Mouse (Mus musculus) liver, postnatal 0 days (tissue): Measurements from ENCODE around the gene Zbed3. TPM values are rescaled to one million over a fixed set of nuclear protein-coding genes. Genes with fewer than 3 reads are reported as not detected.
"Not testable (repeated sequence)": the region's sequence is repeated elsewhere in the genome, so short reads cannot be mapped to it uniquely, and the experiment has no call there.

Source experiments
- ATAC-seq: fragments of 200-750 bp; cut with Nextera tagmentation; 2 replicates; pipeline ENCODE4 v1.8.0; 2017; ENCODE audit warnings: mild to moderate bottlenecking, moderate library complexity
- DNase-seq: peaks from one replicate; pipeline ENCODE4 v3.0.0-alpha.2; 2016
- H3K27ac ChIP-seq: fragments of 300-500 bp; sonication (generic); 2 replicates; pipeline ENCODE4 v1.5.1; 2014; ENCODE audit warnings: antibody characterized with exemption, moderate library complexity, mild to moderate bottlenecking, low read depth
- H3K27me3 ChIP-seq: fragments of 300-500 bp; sonication (generic); 2 replicates; pipeline ENCODE4 v1.6.1; 2014; ENCODE audit warnings: low read length, control low read depth, mixed read lengths; ENCODE audit not compliant: insufficient read depth
- H3K36me3 ChIP-seq: fragments of 300-500 bp; sonication (generic); replicated peaks from 2 replicates; pipeline ENCODE4 v1.6.1; 2014; ENCODE audit warnings: mild to moderate bottlenecking, control low read depth, low read length, moderate library complexity, mixed read lengths; ENCODE audit not compliant: insufficient read depth
- H3K4me1 ChIP-seq: fragments of 300-500 bp; sonication (generic); 2 replicates; pipeline ENCODE4 v1.6.1; 2014; ENCODE audit warnings: antibody characterized with exemption, mild to moderate bottlenecking, control low read depth; ENCODE audit not compliant: insufficient read depth
- H3K4me2 ChIP-seq: fragments of 300-500 bp; sonication (generic); 2 replicates; pipeline ENCODE4 v1.6.1; 2014; ENCODE audit warnings: low read depth, mild to moderate bottlenecking, low read length, moderate library complexity, mixed read lengths
- H3K4me3 ChIP-seq: fragments of 300-500 bp; sonication (generic); 2 replicates; pipeline ENCODE4 v1.5.1; 2014; ENCODE audit warnings: low read depth, low read length
- H3K9ac ChIP-seq: fragments of 300-500 bp; sonication (generic); replicated peaks from 2 replicates; pipeline ENCODE4 v1.6.1; 2014; ENCODE audit warnings: mild to moderate bottlenecking, moderate library complexity
- H3K9me3 ChIP-seq: fragments of 300-500 bp; sonication (generic); 2 replicates; pipeline ENCODE4 v1.6.1; 2016; ENCODE audit warnings: mild to moderate bottlenecking, control low read depth, low read length, mixed read lengths
- CTCF ChIP-seq: sonication (generic); IDR thresholded peaks from 2 replicates; pipeline ENCODE4 v1.5.1; 2016; ENCODE audit warnings: antibody characterized with exemption, low read depth
- EP300 ChIP-seq: IDR thresholded peaks from 2 replicates; pipeline ENCODE4 v1.6.1; 2016; ENCODE audit warnings: antibody characterized with exemption, low read depth, mild to moderate bottlenecking
- WGBS: fragments of 180-500 bp; shearing (Covaris S2); extraction: QIAGEN DNeasy Blood & Tissue Kit; methylation state at CpG from one replicate; pipeline ENCODE4 v1.1.7; 2014; ENCODE audit not compliant: insufficient replicate concordance; 5-methylcytosine and 5-hydroxymethylcytosine counted together
- polyA plus RNA-seq: library from polyadenylated mRNA; unstranded; fragments of >200 nt; fragmentation: Nextera tagmentation; extraction: Ambion mirVana; gene quantifications from 2 replicates; pipeline ENCODE4 v1.2.1, GENCODE M21; 2015

The Zbed3 gene
- polyA plus RNA-seq, 1 experiment from 2014 or later = 5.7 TPM

GRCm38 (mm10) chr13:95374701-95375553, 51.5 kb downstream of the Zbed3 start, which contains the start of gene Aggf1:
Gene Aggf1, minus strand, starts transcription at chr13:95375352.
- peak within 1 kb of the TSS; percentile 92 for H3K9ac ChIP-seq
- under 1% methylated on average over 75 of the region's 86 CpGs for WGBS
- H3K27ac ChIP-seq = peak within 1 kb of the TSS; percentile 93
- peak; percentile 92 for DNase-seq
- H3K4me3 ChIP-seq = peak within 1 kb of the TSS; percentile 89
- peaks cover 12% of the 10 kb centered on the region for H3K36me3 ChIP-seq
- peaks cover 15% of the 10 kb centered on the region for H3K4me1 ChIP-seq
- H3K27me3 ChIP-seq = no peaks in the 10 kb centered on the region
- H3K9me3 ChIP-seq = no peaks in the 10 kb centered on the region
- ATAC-seq = peak; percentile 95
- H3K4me2 ChIP-seq = peak within 1 kb of the TSS; percentile 88
- TF ChIP-seq CTCF = no peak
- peak; percentile 67; the same call in 1 of the 2 replicates for TF ChIP-seq EP300

- H3K27ac ChIP-seq = peak overlapping the region; percentile 93
- WGBS = 24% methylated on average over 6 of the region's 6 CpGs
- H3K27me3 ChIP-seq = no peaks in the 10 kb centered on the region
- peaks cover 15% of the 10 kb centered on the region for H3K4me1 ChIP-seq
- TF ChIP-seq CTCF (no peak), EP300 (no peak)
- H3K9me3 ChIP-seq = no peaks in the 10 kb centered on the region
- ATAC-seq (no peak), DNase-seq (no peak)
- H3K9ac ChIP-seq = peak overlapping the region; percentile 92
- H3K36me3 ChIP-seq = peaks cover 6% of the 10 kb centered on the region
- peak overlapping the region; percentile 89 for H3K4me3 ChIP-seq
- peak overlapping the region; percentile 88 for H3K4me2 ChIP-seq
These were observed 52.1 kb downstream of the Zbed3 start for GRCm38 (mm10) chr13:95375554-95375914.

GRCm38 (mm10) chr13:95376689-95377289, 53.4 kb downstream of the Zbed3 start:
- peaks cover 15% of the 10 kb centered on the region for H3K4me1 ChIP-seq
- H3K9me3 ChIP-seq, ATAC-seq, H3K4me3 ChIP-seq, DNase-seq, H3K9ac ChIP-seq, H3K4me2 ChIP-seq, H3K27ac ChIP-seq, H3K36me3 ChIP-seq, H3K27me3 ChIP-seq: not testable (repeated sequence)
- WGBS = 94% methylated on average over 11 of the region's 11 CpGs

- Histone ChIP-seq H3K36me3 (no peaks in the 10 kb centered on the region), H3K9me3 (no peaks in the 10 kb centered on the region), H3K4me3 (no peak overlapping the region), H3K4me2 (no peak overlapping the region), H3K27ac (no peak overlapping the region), H3K4me1 (peaks cover 6% of the 10 kb centered on the region; the same call in 1 of the 2 replicates), H3K9ac (no peak overlapping the region), H3K27me3 (no peaks in the 10 kb centered on the region)
- DNase-seq = no peak
- TF ChIP-seq EP300 (no peak), CTCF (no peak)
- ATAC-seq = no peak
- WGBS = 54% methylated on average over 3 of the region's 3 CpGs
These were observed 55.3 kb downstream of the Zbed3 start for GRCm38 (mm10) chr13:95378696-95379095.

GRCm38 (mm10) chr13:95382418-95382817, 59.0 kb downstream of the Zbed3 start:
- Histone ChIP-seq H3K36me3 (no peaks in the 10 kb centered on the region), H3K9ac (no peak overlapping the region), H3K27ac (no peak overlapping the region), H3K27me3 (no peaks in the 10 kb centered on the region), H3K4me2 (no peak overlapping the region), H3K4me1 (no peaks in the 10 kb centered on the region), H3K9me3 (no peaks in the 10 kb centered on the region), H3K4me3 (no peak overlapping the region)
- 24% methylated on average over 5 of the region's 5 CpGs for WGBS
- ATAC-seq (0 out of 2 replicates have a peak, but pooled peaks have one; percentile 7), DNase-seq (no peak)
- TF ChIP-seq EP300 = no peak
- no peak for TF ChIP-seq CTCF

Other genes starting within 250 kb of the Zbed3 start
- 0.63 and 0.75 TPM in 2 replicates for gene Pde8b, start 73.3 kb upstream of the Zbed3 start, polyA plus RNA-seq
- 11.7 TPM in 2 replicates for gene Aggf1, start 51.7 kb downstream of the Zbed3 start, polyA plus RNA-seq
- gene Crhbp, start 121.3 kb downstream of the Zbed3 start, polyA plus RNA-seq = 0.11 and 0.18 TPM in 2 replicates
- gene S100z, start 155.1 kb downstream of the Zbed3 start, polyA plus RNA-seq = not detected in 2 replicates
- 0.20 and 0.31 TPM in 2 replicates for gene F2rl1, start 201.6 kb downstream of the Zbed3 start, polyA plus RNA-seq